16 mouse cellular contexts compared by ENCODE assay signal in the genomic region with DNA sequence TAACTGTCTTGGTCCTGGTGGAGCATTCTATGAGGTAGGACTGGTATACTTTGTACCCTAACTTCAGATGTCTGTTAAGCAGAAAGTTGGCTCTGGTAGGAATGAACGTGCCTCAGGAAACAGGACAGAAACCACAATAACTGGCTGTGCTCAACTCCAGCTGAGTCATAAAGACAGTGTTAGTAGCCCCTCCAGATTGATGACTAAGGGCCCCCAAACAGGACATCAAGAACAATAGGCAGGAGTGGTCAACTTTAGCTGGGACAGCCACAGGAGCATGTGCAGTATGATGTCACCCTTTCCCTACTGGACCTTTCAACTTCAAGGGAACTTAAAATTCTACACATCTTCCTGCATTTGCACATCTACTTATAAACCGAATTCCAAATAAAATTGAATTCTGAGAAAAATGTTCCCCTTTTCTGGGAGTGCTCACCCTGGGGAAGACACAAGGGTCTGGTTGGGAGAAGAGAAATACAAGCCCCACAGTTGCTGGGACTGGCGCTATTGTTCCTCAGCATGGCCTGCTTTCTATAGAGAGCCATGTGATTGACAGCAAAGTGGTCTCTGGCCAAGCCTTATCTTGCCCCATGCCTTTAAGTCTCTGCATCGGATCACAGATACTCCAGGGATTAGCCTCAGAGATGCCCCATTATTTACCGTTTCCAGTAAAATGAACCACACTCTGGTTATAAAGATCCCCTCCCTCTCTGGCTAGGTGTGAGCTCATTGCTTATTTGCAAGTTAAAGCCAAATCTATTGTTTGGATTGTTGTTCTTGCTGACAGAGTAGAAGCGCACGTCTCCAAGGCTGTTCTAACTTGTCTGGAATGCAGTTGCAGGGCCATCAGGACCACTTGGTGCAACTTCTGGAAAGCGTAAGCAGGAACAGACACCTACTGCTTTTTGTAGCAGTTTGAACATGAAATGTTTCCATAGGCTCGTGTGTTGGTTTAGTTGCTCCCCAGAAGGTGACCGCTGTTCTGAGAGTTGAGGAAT. TPM values are rescaled to one million over a fixed set of nuclear protein-coding genes. Genes with fewer than 3 reads are reported as not detected.
DNase-seq lines count a peak whose midpoint lies in the region; ATAC-seq and TF ChIP-seq lines count a peak whose summit lies in the region.
"Had no signal": no experiment of that assay in that cellular context is flagged by ENCODE, and none has a peak within 500 bp of the region (broad histone marks: within the 10 kb centered on the region; RNA-seq: fewer than 3 reads in every experiment).

No protein-coding gene starts in this region.

- no peaks in the 10 kb centered on the region for H3K9me3 ChIP-seq in heart, embryonic 10.5 days
- no peaks in the 10 kb centered on the region for H3K9me3 ChIP-seq in heart, embryonic 11.5 days (replicated peaks; ENCODE audit: control insufficient read depth, low read length)
- H3K9me3 ChIP-seq in stomach, embryonic 15.5 days: no peaks in the 10 kb centered on the region
- H3K9me3 ChIP-seq in stomach, postnatal 0 days (ENCODE audit: control insufficient read depth, low read length): no peaks in the 10 kb centered on the region
- peaks cover 8% of the 10 kb centered on the region; the same call in 1 of the 2 replicates for H3K9me3 ChIP-seq in heart, embryonic 13.5 days
- H3K9me3 ChIP-seq in midbrain, embryonic 11.5 days (ENCODE audit: control insufficient read depth, low read length): no peaks in the 10 kb centered on the region
- H3K9me3 ChIP-seq: liver, embryonic 13.5 days had no signal

- no peak overlapping the region for H3K4me3 ChIP-seq in heart, embryonic 10.5 days
- H3K4me3 ChIP-seq in heart, embryonic 11.5 days (ENCODE audit: low read depth, low read length): no peak overlapping the region
- no peak overlapping the region for H3K4me3 ChIP-seq in stomach, embryonic 15.5 days (replicated peaks)
- H3K4me3 ChIP-seq in stomach, postnatal 0 days (ENCODE audit: low read depth, low read length): no peak overlapping the region
- H3K4me3 ChIP-seq in heart, embryonic 13.5 days: no peak overlapping the region
- H3K4me3 ChIP-seq in midbrain, embryonic 11.5 days (ENCODE audit: low read depth, low read length): no peak overlapping the region
- H3K4me3 ChIP-seq: liver, embryonic 13.5 days had no signal

- no peaks in the 10 kb centered on the region for H3K36me3 ChIP-seq in heart, embryonic 10.5 days
- no peaks in the 10 kb centered on the region for H3K36me3 ChIP-seq in heart, embryonic 11.5 days (ENCODE audit: control insufficient read depth, insufficient read depth, low read length)
- no peaks in the 10 kb centered on the region for H3K36me3 ChIP-seq in stomach, embryonic 15.5 days
- H3K36me3 ChIP-seq in stomach, postnatal 0 days (ENCODE audit: control insufficient read depth, insufficient read depth, low read length): no peaks in the 10 kb centered on the region
- no peaks in the 10 kb centered on the region for H3K36me3 ChIP-seq in heart, embryonic 13.5 days
- H3K36me3 ChIP-seq in midbrain, embryonic 11.5 days (ENCODE audit: control insufficient read depth, insufficient read depth, low read length): no peaks in the 10 kb centered on the region
- H3K36me3 ChIP-seq: liver, embryonic 13.5 days had no signal

- H3K27ac ChIP-seq in heart, embryonic 10.5 days: no peak overlapping the region
- no peak overlapping the region for H3K27ac ChIP-seq in heart, embryonic 11.5 days (ENCODE audit: low read depth, low read length)
- 0 out of 2 replicates have a peak overlapping the region, but pooled peaks have one; percentile 22 for H3K27ac ChIP-seq in stomach, embryonic 15.5 days
- no peak overlapping the region for H3K27ac ChIP-seq in stomach, postnatal 0 days (replicated peaks)
- peak overlapping the region; percentile 53 for H3K27ac ChIP-seq in heart, embryonic 13.5 days (replicated peaks)
- H3K27ac ChIP-seq in midbrain, embryonic 11.5 days (ENCODE audit: low read depth, low read length): no peak overlapping the region
- H3K27ac ChIP-seq: hindbrain, embryonic 14.5 days; liver, embryonic 13.5 days had no signal

- no peak overlapping the region for H3K4me2 ChIP-seq in heart, embryonic 11.5 days
- no peak overlapping the region for H3K4me2 ChIP-seq in stomach, embryonic 15.5 days
- H3K4me2 ChIP-seq in stomach, postnatal 0 days (replicated peaks; ENCODE audit: low read depth): no peak overlapping the region
- H3K4me2 ChIP-seq in heart, embryonic 13.5 days: no peak overlapping the region
- H3K4me2 ChIP-seq in midbrain, embryonic 11.5 days: no peak overlapping the region
- H3K4me2 ChIP-seq: hindbrain, embryonic 14.5 days; liver, embryonic 13.5 days had no signal

- H3K27me3 ChIP-seq in heart, embryonic 10.5 days (ENCODE audit: insufficient read depth, poor library complexity, severe bottlenecking): no peaks in the 10 kb centered on the region
- no peaks in the 10 kb centered on the region for H3K27me3 ChIP-seq in heart, embryonic 11.5 days (ENCODE audit: control insufficient read depth, insufficient read depth, low read length)
- no peaks in the 10 kb centered on the region for H3K27me3 ChIP-seq in stomach, embryonic 15.5 days (replicated peaks)
- H3K27me3 ChIP-seq in stomach, postnatal 0 days (ENCODE audit: control insufficient read depth, insufficient read depth, low read length): no peaks in the 10 kb centered on the region
- H3K27me3 ChIP-seq in heart, embryonic 13.5 days (replicated peaks): no peaks in the 10 kb centered on the region
- no peaks in the 10 kb centered on the region for H3K27me3 ChIP-seq in midbrain, embryonic 11.5 days (ENCODE audit: control insufficient read depth, insufficient read depth, low read length)
- H3K27me3 ChIP-seq: liver, embryonic 13.5 days had no signal

- peaks cover 12% of the 10 kb centered on the region; the same call in 1 of the 2 replicates for H3K4me1 ChIP-seq in heart, embryonic 10.5 days
- H3K4me1 ChIP-seq in heart, embryonic 11.5 days (ENCODE audit: control insufficient read depth, insufficient read depth, low read length): no peaks in the 10 kb centered on the region
- no peaks in the 10 kb centered on the region for H3K4me1 ChIP-seq in stomach, embryonic 15.5 days
- no peaks in the 10 kb centered on the region for H3K4me1 ChIP-seq in stomach, postnatal 0 days (replicated peaks; ENCODE audit: control insufficient read depth, insufficient read depth)
- H3K4me1 ChIP-seq in heart, embryonic 13.5 days: peaks cover 13% of the 10 kb centered on the region
- no peaks in the 10 kb centered on the region for H3K4me1 ChIP-seq in midbrain, embryonic 11.5 days (ENCODE audit: control insufficient read depth, insufficient read depth, low read length)
- H3K4me1 ChIP-seq: liver, embryonic 13.5 days had no signal

- no peak for ATAC-seq in heart, embryonic 11.5 days (replicated peaks; ENCODE audit: insufficient number of reproducible peaks, low FRiP score, low TSS enrichment)
- no peak for ATAC-seq in stomach, embryonic 15.5 days (ENCODE audit: insufficient read depth, low FRiP score, low read depth)
- ATAC-seq in stomach, postnatal 0 days (ENCODE audit: low FRiP score, low TSS enrichment): no peak
- no peak for ATAC-seq in heart, embryonic 13.5 days (ENCODE audit: extremely low read depth, insufficient number of reproducible peaks, low FRiP score, low TSS enrichment)
- ATAC-seq in erythroblast, adult 5-6 weeks (replicated peaks; ENCODE audit: low FRiP score, poor library complexity, severe bottlenecking): no peak
- ATAC-seq in midbrain, embryonic 11.5 days (ENCODE audit: low FRiP score): no peak
- ATAC-seq: forebrain, embryonic 16.5 days had no signal

- TF ChIP-seq EP300 in stomach, postnatal 0 days (optimal IDR thresholded peaks at IDR 0.05): no peak

- H3K9ac ChIP-seq in heart, embryonic 11.5 days (ENCODE audit: low read depth, low read length): no peak overlapping the region
- no peak overlapping the region for H3K9ac ChIP-seq in stomach, embryonic 15.5 days
- no peak overlapping the region for H3K9ac ChIP-seq in stomach, postnatal 0 days (ENCODE audit: low read length)
- H3K9ac ChIP-seq in heart, embryonic 13.5 days: no peak overlapping the region
- no peak overlapping the region for H3K9ac ChIP-seq in midbrain, embryonic 11.5 days (ENCODE audit: low read length)
- H3K9ac ChIP-seq: hindbrain, embryonic 14.5 days; liver, embryonic 13.5 days had no signal

- WGBS in heart, embryonic 10.5 days: 42% methylated on average over 10 of the region's 10 CpGs
- WGBS in heart, embryonic 11.5 days (ENCODE audit: insufficient replicate concordance): 44% methylated on average over 10 of the region's 10 CpGs
- 64% methylated on average over 10 of the region's 10 CpGs for WGBS in stomach, embryonic 15.5 days
- WGBS in stomach, postnatal 0 days: 53% methylated on average over 10 of the region's 10 CpGs
- 42% methylated on average over 10 of the region's 10 CpGs for WGBS in heart, embryonic 13.5 days
- 73% methylated on average over 10 of the region's 10 CpGs for WGBS in midbrain, embryonic 11.5 days

- TF ChIP-seq CTCF in stomach, postnatal 0 days (IDR thresholded peaks at IDR 0.05; ENCODE audit: low read depth): no peak

- DNase-seq in heart, embryonic 10.5 days (ENCODE audit: low spot score): peak; percentile 71
- DNase-seq in stomach, postnatal 0 days (ENCODE audit: low spot score): no peak
- no peak for DNase-seq in thymus, postnatal 36 days
- DNase-seq in midbrain, embryonic 11.5 days (ENCODE audit: low spot score, missing footprints): no peak
- DNase-seq: adrenal gland, postnatal 14 days; cerebellum, postnatal 36 days; gastrocnemius, postnatal 36 days; kidney, adult 8-10 months; layer of hippocampus, adult 9-11 months; liver, embryonic 13.5 days had no signal

RNA-seq across cellular contexts. Expression of a gene that starts 31.8 kb away (rescaled TPM):
- 41.6 and 41.8 TPM in 2 replicates for polyA plus RNA-seq in heart, embryonic 10.5 days (2016; fragmentation: Nextera tagmentation; extraction: Ambion mirVana)
- polyA plus RNA-seq in heart, embryonic 11.5 days (2014; fragmentation: Nextera tagmentation; extraction: Ambion mirVana): 46.9 and 49.3 TPM in 2 replicates
- polyA plus RNA-seq in stomach, embryonic 15.5 days (2015; fragmentation: Nextera tagmentation; extraction: Ambion mirVana): 26.8 and 29.4 TPM in 2 replicates
- 8.9 TPM in 2 replicates for polyA plus RNA-seq in stomach, postnatal 0 days (2015; fragmentation: Nextera tagmentation; extraction: Ambion mirVana)
- polyA plus RNA-seq in heart, embryonic 13.5 days (2015; fragmentation: Nextera tagmentation; extraction: Ambion mirVana): 24.9 and 29.9 TPM in 2 replicates
- total RNA-seq in erythroblast, adult 5-6 weeks (2015; ENCODE audit: low replicate concordance): 40.5 and 44.1 TPM in 2 replicates
- total RNA-seq in erythroblast, adult 5-6 weeks (2017; ENCODE audit: low replicate concordance): 240 and 313 TPM in 2 replicates
- 53.3 and 62.5 TPM in 2 replicates for polyA plus RNA-seq in midbrain, embryonic 11.5 days (2014; fragmentation: Nextera tagmentation; extraction: Ambion mirVana)

RNA-seq across cellular contexts. Expression of a gene that starts 37.3 kb away (rescaled TPM):
- 21.9 and 22.0 TPM in 2 replicates for polyA plus RNA-seq in heart, embryonic 10.5 days (2016; fragmentation: Nextera tagmentation; extraction: Ambion mirVana)
- polyA plus RNA-seq in heart, embryonic 11.5 days (2014; fragmentation: Nextera tagmentation; extraction: Ambion mirVana): 18.2 and 20.1 TPM in 2 replicates
- polyA plus RNA-seq in stomach, embryonic 15.5 days (2015; fragmentation: Nextera tagmentation; extraction: Ambion mirVana): 23.1 and 23.2 TPM in 2 replicates
- polyA plus RNA-seq in stomach, postnatal 0 days (2015; fragmentation: Nextera tagmentation; extraction: Ambion mirVana): 15.5 and 15.8 TPM in 2 replicates
- 16.6 and 18.3 TPM in 2 replicates for polyA plus RNA-seq in heart, embryonic 13.5 days (2015; fragmentation: Nextera tagmentation; extraction: Ambion mirVana)
- 3.5 and 7.5 TPM in 2 replicates for total RNA-seq in erythroblast, adult 5-6 weeks (2015; ENCODE audit: low replicate concordance)
- total RNA-seq in erythroblast, adult 5-6 weeks (2017; ENCODE audit: low replicate concordance): 2.8 and 6.9 TPM in 2 replicates
- 26.2 and 27.2 TPM in 2 replicates for polyA plus RNA-seq in midbrain, embryonic 11.5 days (2014; fragmentation: Nextera tagmentation; extraction: Ambion mirVana)

Comparison
In these comparisons a context has a peak if more than half of its experiments do, and no peak if none do; other contexts are left out.
1. H3K27ac ChIP-seq: peak in stomach, embryonic 15.5 days (single experiment) and heart, embryonic 13.5 days (single experiment); none in heart, embryonic 10.5 days (single experiment), heart, embryonic 11.5 days (single experiment), stomach, postnatal 0 days (single experiment) and midbrain, embryonic 11.5 days (single experiment).